Mouse (Mus musculus) embryonic facial prominence, embryonic 10.5 days (tissue): ENCODE measurements around the gene Selenbp1. TPM values are rescaled to one million over a fixed set of nuclear protein-coding genes. Genes with fewer than 3 reads are reported as not detected.
"Not testable (repeated sequence)": the region's sequence is repeated elsewhere in the genome, so short reads cannot be mapped to it uniquely, and the experiment has no call there.

Experiments used
- DNase-seq: peaks from one replicate; pipeline ENCODE4 v3.0.0-alpha.2; 2017; ENCODE audit warnings: low spot score
- H3K27ac ChIP-seq: fragments of 300-500 bp; sonication (generic); replicated peaks from 2 replicates; pipeline ENCODE4 v1.5.1; 2016; ENCODE audit warnings: mild to moderate bottlenecking
- H3K27me3 ChIP-seq: fragments of 300-500 bp; sonication (generic); replicated peaks from 2 replicates; pipeline ENCODE4 v1.6.1; 2016; ENCODE audit warnings: low read depth, mild to moderate bottlenecking; ENCODE audit not compliant: poor library complexity, severe bottlenecking
- H3K36me3 ChIP-seq: fragments of 300-500 bp; sonication (generic); replicated peaks from 2 replicates; pipeline ENCODE4 v1.6.1; 2016; ENCODE audit warnings: mild to moderate bottlenecking, moderate library complexity
- H3K4me1 ChIP-seq: fragments of 300-500 bp; sonication (generic); 2 replicates; pipeline ENCODE4 v1.6.1; 2016
- H3K4me3 ChIP-seq: fragments of 300-500 bp; sonication (generic); 2 replicates; pipeline ENCODE4 v1.5.1; 2016; ENCODE audit warnings: mild to moderate bottlenecking, moderate library complexity
- H3K9me3 ChIP-seq: fragments of 300-500 bp; sonication (generic); 2 replicates; pipeline ENCODE4 v1.6.1; 2016; ENCODE audit warnings: mild to moderate bottlenecking
- WGBS: fragments of 180-500 bp; shearing (Covaris S2); methylation state at CpG from one replicate; pipeline ENCODE4 v1.1.7; 2016; 5-methylcytosine and 5-hydroxymethylcytosine counted together
- polyA plus RNA-seq: library from polyadenylated mRNA; unstranded; fragments of >200 nt; fragmentation: Nextera tagmentation; extraction: Ambion mirVana; gene quantifications from 2 replicates; pipeline ENCODE4 v1.2.1, GENCODE M21; 2016

Gene Selenbp1
- polyA plus RNA-seq, 1 experiment from 2014 or later: 7.7 TPM

- Histone ChIP-seq H3K4me3 (no peak overlapping the region), H3K4me1 (peaks cover 7% of the 10 kb centered on the region), H3K36me3 (no peaks in the 10 kb centered on the region), H3K27me3 (no peaks in the 10 kb centered on the region), H3K9me3 (no peaks in the 10 kb centered on the region), H3K27ac (no peak overlapping the region)
- 83% methylated on average over 4 of the region's 4 CpGs for WGBS
- DNase-seq: no peak
Observed at GRCm38 (mm10) chr3:94918845-94919244, 14.0 kb upstream of the Selenbp1 start.

- H3K4me1 ChIP-seq: peaks cover 7% of the 10 kb centered on the region
- no peak overlapping the region for H3K4me3 ChIP-seq
- no peak for DNase-seq
- H3K27ac ChIP-seq: no peak overlapping the region
- no peaks in the 10 kb centered on the region for H3K27me3 ChIP-seq
- 60% methylated on average over 3 of the region's 3 CpGs for WGBS
- H3K36me3 ChIP-seq: no peaks in the 10 kb centered on the region
- H3K9me3 ChIP-seq: no peaks in the 10 kb centered on the region
Observed at GRCm38 (mm10) chr3:94921104-94921503, 11.8 kb upstream of the Selenbp1 start.

- no peak overlapping the region for H3K27ac ChIP-seq
- 68% methylated on average over 3 of the region's 3 CpGs for WGBS
Observed at GRCm38 (mm10) chr3:94922333-94922732, 10.5 kb upstream of the Selenbp1 start.

GRCm38 (mm10) chr3:94924688-94925087 is 8.2 kb upstream of the Selenbp1 start:
- Histone ChIP-seq H3K36me3 (no peaks in the 10 kb centered on the region), H3K27ac (no peak overlapping the region), H3K27me3 (no peaks in the 10 kb centered on the region), H3K4me1 (no peaks in the 10 kb centered on the region), H3K4me3 (no peak overlapping the region), H3K9me3 (no peaks in the 10 kb centered on the region)
- WGBS: 79% methylated on average over 8 of the region's 8 CpGs
- no peak for DNase-seq

More at GRCm38 (mm10) chr3:94922333-94922732, 10.5 kb upstream of the Selenbp1 start:
- no peak for DNase-seq
- no peaks in the 10 kb centered on the region for H3K27me3 ChIP-seq
- peaks cover 7% of the 10 kb centered on the region for H3K4me1 ChIP-seq
- H3K36me3 ChIP-seq: no peaks in the 10 kb centered on the region
- no peak overlapping the region for H3K4me3 ChIP-seq
- H3K9me3 ChIP-seq: no peaks in the 10 kb centered on the region

- not testable (repeated sequence) for H3K4me1 ChIP-seq, H3K36me3 ChIP-seq, DNase-seq, H3K9me3 ChIP-seq, H3K27me3 ChIP-seq, H3K27ac ChIP-seq, H3K4me3 ChIP-seq
- 51% methylated on average over 4 of the region's 4 CpGs for WGBS
Observed at GRCm38 (mm10) chr3:94926301-94926736, 6.5 kb upstream of the Selenbp1 start.

- H3K4me1 ChIP-seq: peaks cover 23% of the 10 kb centered on the region
- not testable (repeated sequence) for H3K27me3 ChIP-seq, H3K4me3 ChIP-seq, H3K36me3 ChIP-seq, H3K9me3 ChIP-seq, DNase-seq, H3K27ac ChIP-seq
- WGBS: 87% methylated on average over 4 of the region's 4 CpGs
Observed at GRCm38 (mm10) chr3:94928979-94929378, 3.9 kb upstream of the Selenbp1 start.

- peaks cover 23% of the 10 kb centered on the region for H3K4me1 ChIP-seq
- not testable (repeated sequence) for H3K4me3 ChIP-seq, H3K9me3 ChIP-seq, H3K27me3 ChIP-seq, DNase-seq, H3K27ac ChIP-seq, H3K36me3 ChIP-seq
- 40% methylated on average over 7 of the region's 7 CpGs for WGBS
Observed at GRCm38 (mm10) chr3:94930386-94931266, 2.2 kb upstream of the Selenbp1 start.

- 72% methylated on average over 10 of the region's 10 CpGs for WGBS
- H3K4me3 ChIP-seq, DNase-seq: not testable (repeated sequence)
Observed at GRCm38 (mm10) chr3:94931427-94932082, 1.3 kb upstream of the Selenbp1 start.

GRCm38 (mm10) chr3:94932279-94932678 is 577 bp upstream of the Selenbp1 start:
- H3K4me3 ChIP-seq, H3K36me3 ChIP-seq, H3K9me3 ChIP-seq, DNase-seq, H3K27me3 ChIP-seq: not testable (repeated sequence)
- Histone ChIP-seq H3K27ac (0 out of 2 replicates have a peak overlapping the region, but pooled peaks have one; percentile 80), H3K4me1 (peaks cover 23% of the 10 kb centered on the region)
- 76% methylated on average over 2 of the region's 2 CpGs for WGBS

More at GRCm38 (mm10) chr3:94931427-94932082, 1.3 kb upstream of the Selenbp1 start:
- not testable (repeated sequence) for H3K27me3 ChIP-seq, H3K27ac ChIP-seq, H3K9me3 ChIP-seq, H3K36me3 ChIP-seq
- peaks cover 23% of the 10 kb centered on the region for H3K4me1 ChIP-seq

- not testable (repeated sequence) for H3K27me3 ChIP-seq, H3K27ac ChIP-seq, H3K9me3 ChIP-seq, H3K36me3 ChIP-seq, H3K4me3 ChIP-seq, DNase-seq
- WGBS: no CpG with 5 or more reads among the region's 2 CpGs
- peaks cover 23% of the 10 kb centered on the region for H3K4me1 ChIP-seq
Observed at GRCm38 (mm10) chr3:94933604-94934003, 748 bp downstream of the Selenbp1 start.

- H3K4me1 ChIP-seq: peaks cover 23% of the 10 kb centered on the region
- H3K4me3 ChIP-seq, DNase-seq, H3K36me3 ChIP-seq, H3K27me3 ChIP-seq, H3K27ac ChIP-seq, H3K9me3 ChIP-seq: not testable (repeated sequence)
- 94% methylated on average over 3 of the region's 3 CpGs for WGBS
Observed at GRCm38 (mm10) chr3:94934564-94934963, 1.7 kb downstream of the Selenbp1 start.

GRCm38 (mm10) chr3:94935332-94935731 is 2.5 kb downstream of the Selenbp1 start:
- H3K4me1 ChIP-seq: peaks cover 26% of the 10 kb centered on the region
- not testable (repeated sequence) for H3K9me3 ChIP-seq, H3K27me3 ChIP-seq, H3K4me3 ChIP-seq, H3K27ac ChIP-seq, H3K36me3 ChIP-seq, DNase-seq
- WGBS: 85% methylated on average over 3 of the region's 3 CpGs

GRCm38 (mm10) chr3:94936147-94936546 is 3.3 kb downstream of the Selenbp1 start:
- DNase-seq, H3K4me3 ChIP-seq, H3K36me3 ChIP-seq, H3K9me3 ChIP-seq, H3K27me3 ChIP-seq, H3K27ac ChIP-seq: not testable (repeated sequence)
- WGBS: 84% methylated on average over 5 of the region's 5 CpGs
- peaks cover 20% of the 10 kb centered on the region for H3K4me1 ChIP-seq
